Mouse (Mus musculus) heart, embryonic 13.5 days (tissue): ENCODE data around the gene Pld6. TPM values are rescaled to one million over a fixed set of nuclear protein-coding genes. Genes with fewer than 3 reads are reported as not detected.

Experiments used
- ATAC-seq: fragments of 200-750 bp; cut with Nextera tagmentation; 2 replicates; pipeline ENCODE4 v1.8.0; 2017; ENCODE audit warnings: moderate TSS enrichment; ENCODE audit not compliant: insufficient number of reproducible peaks, low FRiP score, low TSS enrichment; ENCODE audit errors: extremely low read depth
- H3K27ac ChIP-seq: fragments of 300-500 bp; sonication (generic); replicated peaks from 2 replicates; pipeline ENCODE4 v1.5.1; 2015; ENCODE audit warnings: moderate library complexity, mild to moderate bottlenecking, inconsistent platforms
- H3K27me3 ChIP-seq: fragments of 300-500 bp; sonication (generic); replicated peaks from 2 replicates; pipeline ENCODE4 v1.6.1; 2015; ENCODE audit warnings: mild to moderate bottlenecking, inconsistent platforms
- H3K36me3 ChIP-seq: fragments of 300-500 bp; sonication (generic); 2 replicates; pipeline ENCODE4 v1.6.1; 2015; ENCODE audit warnings: mild to moderate bottlenecking, inconsistent platforms
- H3K4me1 ChIP-seq: fragments of 300-500 bp; sonication (generic); 2 replicates; pipeline ENCODE4 v1.6.1; 2015; ENCODE audit warnings: inconsistent platforms
- H3K4me2 ChIP-seq: fragments of 300-500 bp; sonication (generic); 2 replicates; pipeline ENCODE4 v1.6.1; 2015; ENCODE audit warnings: inconsistent platforms, mild to moderate bottlenecking, moderate library complexity
- H3K4me3 ChIP-seq: fragments of 300-500 bp; sonication (generic); 2 replicates; pipeline ENCODE4 v1.5.1; 2015; ENCODE audit warnings: moderate library complexity, mild to moderate bottlenecking, inconsistent platforms
- H3K9ac ChIP-seq: fragments of 300-500 bp; sonication (generic); 2 replicates; pipeline ENCODE4 v1.6.1; 2015; ENCODE audit warnings: inconsistent platforms, mild to moderate bottlenecking, moderate library complexity
- H3K9me3 ChIP-seq: fragments of 300-500 bp; sonication (generic); 2 replicates; pipeline ENCODE4 v1.6.1; 2016; ENCODE audit warnings: inconsistent platforms
- WGBS: fragments of 180-500 bp; shearing (Covaris S2); methylation state at CpG from one replicate; pipeline ENCODE4 v1.1.7; 2015; ENCODE audit warnings: mixed read lengths; 5-methylcytosine and 5-hydroxymethylcytosine counted together
- polyA plus RNA-seq: library from polyadenylated mRNA; unstranded; fragments of >200 nt; fragmentation: Nextera tagmentation; extraction: Ambion mirVana; gene quantifications from 2 replicates; pipeline ENCODE4 v1.2.1, GENCODE M21; 2015

Pld6 gene
- polyA plus RNA-seq, 1 experiment from 2014 or later: 4.5 TPM

DNA sequence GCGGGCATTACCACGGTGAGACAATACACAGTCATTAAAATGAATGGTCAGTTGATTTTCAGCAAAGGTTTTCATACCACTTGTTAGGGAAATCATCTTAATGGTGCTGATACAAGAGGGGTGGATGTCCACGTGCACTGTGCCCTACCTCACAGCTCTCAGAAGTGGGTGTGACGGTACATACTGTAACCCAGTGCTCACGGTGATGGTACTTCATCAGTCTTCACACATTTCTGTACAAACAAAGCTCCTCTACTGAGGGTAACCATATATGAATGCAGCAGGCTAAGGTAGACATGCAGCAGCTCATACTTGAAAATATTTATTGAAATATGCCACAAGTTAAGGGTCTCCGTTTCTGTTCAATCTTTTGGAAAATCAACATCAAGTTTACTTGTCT lies 3.9 kb downstream of the Pld6 start:
- Histone ChIP-seq H3K9ac (no peak overlapping the region), H3K4me1 (peaks cover 42% of the 10 kb centered on the region), H3K4me2 (no peak overlapping the region), H3K9me3 (no peaks in the 10 kb centered on the region), H3K4me3 (no peak overlapping the region), H3K36me3 (peaks cover 4% of the 10 kb centered on the region), H3K27me3 (no peaks in the 10 kb centered on the region), H3K27ac (no peak overlapping the region)
- no peak for ATAC-seq
- 71% methylated on average over 6 of the region's 6 CpGs for WGBS

GRCm38 (mm10) chr11:59782091-59782590 lies 5.3 kb downstream of the Pld6 start:
- Histone ChIP-seq H3K9me3 (no peaks in the 10 kb centered on the region), H3K9ac (no peak overlapping the region), H3K36me3 (peaks cover 18% of the 10 kb centered on the region), H3K4me1 (peaks cover 36% of the 10 kb centered on the region), H3K27ac (no peak overlapping the region), H3K4me2 (no peak overlapping the region), H3K4me3 (no peak overlapping the region), H3K27me3 (no peaks in the 10 kb centered on the region)
- WGBS: 81% methylated on average over 7 of the region's 7 CpGs
- ATAC-seq: no peak

DNA sequence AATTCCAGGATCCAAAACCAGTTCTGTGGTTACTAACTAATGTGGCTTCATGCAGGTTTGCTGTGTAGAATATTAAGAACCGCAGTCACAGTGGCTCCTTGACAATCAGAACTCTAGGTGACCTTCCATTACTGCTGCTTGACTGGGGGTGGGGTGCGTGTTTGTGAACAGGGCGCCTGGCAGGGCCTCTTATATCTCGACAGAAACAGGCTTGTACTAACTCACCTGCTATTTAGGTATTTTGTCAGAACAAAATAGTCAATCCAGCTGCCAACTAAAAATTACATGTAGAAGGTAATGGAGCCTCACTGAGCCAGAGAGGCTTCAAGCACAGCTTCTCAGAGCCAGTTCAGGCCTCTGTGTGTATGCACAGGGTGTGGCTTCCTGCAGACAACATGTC lies 7.2 kb downstream of the Pld6 start:
- WGBS: 55% methylated on average over 4 of the region's 4 CpGs
- H3K27me3 ChIP-seq: no peaks in the 10 kb centered on the region
- H3K9ac ChIP-seq: 0 out of 2 replicates have a peak overlapping the region, but pooled peaks have one; percentile 19
- H3K36me3 ChIP-seq: peaks cover 37% of the 10 kb centered on the region
- no peak overlapping the region for H3K4me3 ChIP-seq
- no peak overlapping the region for H3K4me2 ChIP-seq
- peak overlapping the region; percentile 28; the same call in 1 of the 2 replicates for H3K27ac ChIP-seq
- peaks cover 26% of the 10 kb centered on the region for H3K4me1 ChIP-seq
- ATAC-seq: no peak
- no peaks in the 10 kb centered on the region for H3K9me3 ChIP-seq

DNA sequence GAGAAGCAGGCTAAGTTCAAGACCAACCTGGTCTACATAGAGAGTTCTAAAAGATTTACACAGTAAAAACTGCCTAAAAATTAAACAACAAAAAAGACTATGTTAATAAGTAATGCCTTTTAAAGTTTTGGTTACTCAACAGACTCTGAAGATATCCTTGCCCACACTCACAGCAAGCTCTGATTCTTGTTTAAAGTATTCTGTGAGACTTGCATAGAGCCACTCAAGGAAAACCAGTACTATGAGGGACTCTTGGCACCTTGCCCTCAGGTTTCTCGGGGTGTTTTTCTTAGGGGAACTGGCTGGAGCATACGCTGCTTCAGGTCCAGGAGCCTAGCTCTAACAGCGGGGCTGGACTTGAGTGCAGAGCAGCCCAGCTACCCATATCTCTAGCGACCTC lies 8.0 kb downstream of the Pld6 start:
- Histone ChIP-seq H3K4me1 (peaks cover 26% of the 10 kb centered on the region), H3K27me3 (no peaks in the 10 kb centered on the region), H3K4me3 (no peak overlapping the region), H3K4me2 (no peak overlapping the region), H3K27ac (no peak overlapping the region), H3K36me3 (peaks cover 45% of the 10 kb centered on the region), H3K9me3 (no peaks in the 10 kb centered on the region), H3K9ac (no peak overlapping the region)
- ATAC-seq: no peak
- WGBS: 65% methylated on average over 4 of the region's 4 CpGs

GRCm38 (mm10) chr11:59778874-59779223 lies 8.6 kb downstream of the Pld6 start:
- Histone ChIP-seq H3K4me3 (no peak overlapping the region), H3K4me1 (peaks cover 26% of the 10 kb centered on the region), H3K36me3 (peaks cover 51% of the 10 kb centered on the region), H3K27me3 (no peaks in the 10 kb centered on the region), H3K4me2 (no peak overlapping the region), H3K9me3 (no peaks in the 10 kb centered on the region), H3K9ac (no peak overlapping the region), H3K27ac (no peak overlapping the region)
- ATAC-seq: no peak
- WGBS: 48% methylated on average over 1 of the region's 1 CpGs

GRCm38 (mm10) chr11:59778181-59778873 lies 9.1 kb downstream of the Pld6 start:
- peaks cover 56% of the 10 kb centered on the region for H3K36me3 ChIP-seq
- H3K4me2 ChIP-seq: no peak overlapping the region
- H3K4me1 ChIP-seq: peaks cover 26% of the 10 kb centered on the region
- 54% methylated on average over 9 of the region's 9 CpGs for WGBS
- peak; percentile 14; the same call in 1 of the 2 replicates for ATAC-seq
- no peaks in the 10 kb centered on the region for H3K9me3 ChIP-seq
- H3K27ac ChIP-seq: no peak overlapping the region
- H3K9ac ChIP-seq: no peak overlapping the region
- H3K4me3 ChIP-seq: no peak overlapping the region
- H3K27me3 ChIP-seq: no peaks in the 10 kb centered on the region

GRCm38 (mm10) chr11:59777259-59777658 lies 10.2 kb downstream of the Pld6 start:
- 70% methylated on average over 5 of the region's 5 CpGs for WGBS
- Histone ChIP-seq H3K9me3 (no peaks in the 10 kb centered on the region), H3K27me3 (no peaks in the 10 kb centered on the region), H3K27ac (no peak overlapping the region), H3K36me3 (peaks cover 67% of the 10 kb centered on the region), H3K4me2 (no peak overlapping the region), H3K4me3 (no peak overlapping the region), H3K9ac (no peak overlapping the region), H3K4me1 (peaks cover 18% of the 10 kb centered on the region)
- no peak for ATAC-seq

DNA sequence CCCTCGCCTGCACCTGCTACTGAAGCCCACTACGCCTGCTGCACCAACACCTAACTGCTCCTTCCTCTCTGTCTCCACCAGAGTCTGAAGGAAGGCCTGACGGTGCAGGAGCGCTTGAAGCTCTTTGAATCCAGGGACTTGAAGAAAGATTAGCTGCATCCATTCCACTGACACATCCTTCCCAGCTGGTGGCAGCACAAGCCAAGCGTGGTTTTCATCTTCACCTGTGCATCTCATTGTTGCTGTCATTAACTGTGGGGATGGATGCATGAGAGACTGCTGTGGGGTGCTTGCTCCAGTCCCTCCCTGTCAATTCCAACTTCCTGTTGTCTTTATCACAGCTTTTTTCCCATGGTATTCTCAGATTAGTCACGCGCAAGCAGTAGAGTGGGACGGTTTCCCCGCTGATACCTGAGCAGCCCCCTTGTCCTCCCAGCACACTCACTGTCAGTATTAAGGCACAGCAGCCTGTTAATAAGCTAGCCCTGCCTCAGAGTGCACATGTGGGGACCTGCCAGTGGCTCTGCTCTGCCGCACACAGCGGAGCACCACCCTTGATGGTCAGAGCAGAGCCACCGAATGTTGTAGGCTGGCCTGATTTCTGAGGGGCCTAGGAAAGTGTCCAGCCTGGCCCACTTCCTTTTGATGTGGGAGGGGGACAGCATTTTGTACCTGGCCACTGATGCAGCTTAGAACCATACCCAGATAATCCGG lies 11.9 kb downstream of the Pld6 start:
- Histone ChIP-seq H3K9ac (no peak overlapping the region), H3K27ac (no peak overlapping the region), H3K4me3 (no peak overlapping the region), H3K4me2 (no peak overlapping the region), H3K27me3 (no peaks in the 10 kb centered on the region), H3K9me3 (no peaks in the 10 kb centered on the region), H3K36me3 (peaks cover 83% of the 10 kb centered on the region), H3K4me1 (peaks cover 19% of the 10 kb centered on the region)
- whole genome bisulfite sequencing: 84% methylated on average over 13 of the region's 13 CpGs
- ATAC-seq: no peak

GRCm38 (mm10) chr11:59774522-59774921 lies 12.9 kb downstream of the Pld6 start:
- no peak for ATAC-seq
- H3K9ac ChIP-seq: no peak overlapping the region
- peaks cover 94% of the 10 kb centered on the region for H3K36me3 ChIP-seq
- no peak overlapping the region for H3K4me2 ChIP-seq
- H3K27me3 ChIP-seq: no peaks in the 10 kb centered on the region
- 81% methylated on average over 4 of the region's 4 CpGs for WGBS
- no peaks in the 10 kb centered on the region for H3K9me3 ChIP-seq
- H3K27ac ChIP-seq: no peak overlapping the region
- peaks cover 19% of the 10 kb centered on the region for H3K4me1 ChIP-seq
- H3K4me3 ChIP-seq: no peak overlapping the region

- Histone ChIP-seq H3K4me2 (no peak overlapping the region), H3K4me3 (no peak overlapping the region), H3K9me3 (no peaks in the 10 kb centered on the region), H3K27ac (no peak overlapping the region), H3K36me3 (peaks cover 100% of the 10 kb centered on the region), H3K9ac (no peak overlapping the region), H3K4me1 (peaks cover 22% of the 10 kb centered on the region), H3K27me3 (no peaks in the 10 kb centered on the region)
- 81% methylated on average over 4 of the region's 4 CpGs for WGBS
- ATAC-seq: no peak
Measured at GRCm38 (mm10) chr11:59772902-59773301, 14.5 kb downstream of the Pld6 start.

DNA sequence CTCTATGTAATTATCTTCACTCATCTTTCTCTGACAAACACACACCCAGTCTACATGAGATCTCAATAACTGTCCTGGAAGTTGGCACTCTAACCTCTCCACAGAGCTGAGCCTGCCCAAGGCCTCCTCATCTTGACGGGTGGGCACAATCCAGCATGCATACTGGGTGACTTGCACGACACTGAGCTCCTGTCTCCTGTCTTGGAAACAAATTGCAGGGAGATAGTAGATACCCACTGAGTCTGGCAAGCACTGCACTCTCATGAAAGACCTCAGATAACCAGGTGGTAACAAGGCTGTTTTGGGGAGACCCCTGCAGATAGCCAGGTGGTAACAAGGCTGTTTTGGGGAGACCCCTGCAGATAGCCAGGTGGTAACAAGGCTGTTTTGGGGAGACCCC lies 15.2 kb downstream of the Pld6 start:
- no peak overlapping the region for H3K9ac ChIP-seq
- H3K4me1 ChIP-seq: peaks cover 22% of the 10 kb centered on the region
- no peak overlapping the region for H3K27ac ChIP-seq
- H3K4me3 ChIP-seq: no peak overlapping the region
- H3K9me3 ChIP-seq: no peaks in the 10 kb centered on the region
- H3K36me3 ChIP-seq: peaks cover 100% of the 10 kb centered on the region
- WGBS: 84% methylated on average over 2 of the region's 2 CpGs
- ATAC-seq: no peak
- no peak overlapping the region for H3K4me2 ChIP-seq
- H3K27me3 ChIP-seq: no peaks in the 10 kb centered on the region

DNA sequence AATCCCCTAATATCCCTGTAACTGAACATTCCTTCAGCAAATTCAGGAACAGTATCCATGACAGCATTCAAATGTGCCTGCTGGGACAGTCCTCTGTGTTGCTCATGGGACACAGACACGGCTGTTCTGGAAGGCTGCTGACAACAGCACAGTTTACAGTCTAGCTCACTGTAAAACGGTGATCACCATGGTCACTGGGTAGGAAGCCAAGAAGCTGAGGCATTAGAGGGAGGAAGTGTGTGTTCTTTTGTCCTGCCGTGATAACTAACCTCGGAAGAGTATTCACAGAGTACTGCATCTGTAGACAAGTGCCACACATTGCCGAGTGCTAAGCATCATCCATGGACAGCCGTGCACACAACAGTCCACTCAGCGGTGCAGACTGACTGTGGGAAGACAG lies 16.7 kb downstream of the Pld6 start:
- WGBS: 78% methylated on average over 7 of the region's 7 CpGs
- Histone ChIP-seq H3K4me2 (no peak overlapping the region), H3K36me3 (peaks cover 100% of the 10 kb centered on the region), H3K4me3 (no peak overlapping the region), H3K9me3 (no peaks in the 10 kb centered on the region), H3K9ac (no peak overlapping the region), H3K27me3 (no peaks in the 10 kb centered on the region), H3K4me1 (peaks cover 22% of the 10 kb centered on the region), H3K27ac (no peak overlapping the region)
- ATAC-seq: no peak
